Mouse (Mus musculus) cerebellum, adult 2 months (tissue): Measurements from ENCODE around the gene Isg20l2. TPM values are rescaled to one million over a fixed set of nuclear protein-coding genes. Genes with fewer than 3 reads are reported as not detected.
A peak's percentile ranks its signal among the peaks of the same experiment; 100 is the strongest.

ENCODE experiments used
- DNase-seq, 2 experiments: peaks; one replicate each; pipeline ENCODE4 v3.0.0; 2021
- H3K27ac ChIP-seq: fragments of 200-500 bp; 2 replicates; pipeline ENCODE4 v1.5.1; 2012; ENCODE audit warnings: low read length, control low read depth, inconsistent platforms; ENCODE audit not compliant: insufficient read depth
- H3K27me3 ChIP-seq: fragments of 200-500 bp; 2 replicates; pipeline ENCODE4 v1.6.1; 2012; ENCODE audit warnings: inconsistent platforms, mild to moderate bottlenecking, low read length, moderate library complexity; ENCODE audit not compliant: control insufficient read depth, insufficient read depth
- H3K4me1 ChIP-seq: fragments of 200-500 bp; 2 replicates; pipeline ENCODE4 v1.6.1; 2011; ENCODE audit warnings: low read length; ENCODE audit not compliant: control insufficient read depth, insufficient read depth
- H3K4me3 ChIP-seq: fragments of 200-500 bp; replicated peaks from 2 replicates; pipeline ENCODE3; 2011; ENCODE audit warnings: mild to moderate bottlenecking, low read depth, low read length, control low read depth; ENCODE audit not compliant: insufficient read depth
- CTCF ChIP-seq: fragments of 200-500 bp; IDR thresholded peaks from 2 replicates; pipeline ENCODE4 v1.5.1; 2011; ENCODE audit warnings: low read depth, mild to moderate bottlenecking, control low read depth, low read length, moderate library complexity, borderline replicate concordance; ENCODE audit not compliant: insufficient read depth
- POLR2A ChIP-seq: fragments of 200-500 bp; IDR thresholded peaks from 2 replicates; pipeline ENCODE4 v1.6.1; 2011; ENCODE audit warnings: low read length, control low read depth, borderline replicate concordance; ENCODE audit not compliant: insufficient read depth
- WGBS: fragments of 180-500 bp; shearing (Covaris S2); methylation state at CpG from one replicate; pipeline ENCODE4 v1.1.7; 2018; 5-methylcytosine and 5-hydroxymethylcytosine counted together
- polyA plus RNA-seq: library from polyadenylated mRNA; depleted of rRNA; stranded (reverse); fragments of >200 nt; gene quantifications from 2 replicates; pipeline ENCODE4 v1.2.3, GENCODE M21; 2012

Isg20l2 gene
- polyA plus RNA-seq, 1 experiment = 15.2 TPM

GRCm38 (mm10) chr3:87951946-87952345, 21.8 kb downstream of the Isg20l2 start:
- Histone ChIP-seq H3K27me3 (peaks cover 7% of the 10 kb centered on the region; the same call in 1 of the 2 replicates), H3K4me3 (no peak overlapping the region), H3K27ac (no peak overlapping the region), H3K4me1 (no peaks in the 10 kb centered on the region)
- no peak for DNase-seq
- TF ChIP-seq CTCF = no peak
- TF ChIP-seq POLR2A = no peak
- WGBS = 26% methylated on average over 12 of the region's 12 CpGs

GRCm38 (mm10) chr3:87952440-87952839, 22.3 kb downstream of the Isg20l2 start:
- no peak for DNase-seq
- H3K27ac ChIP-seq = no peak overlapping the region
- H3K4me3 ChIP-seq = no peak overlapping the region
- TF ChIP-seq POLR2A = no peak
- TF ChIP-seq CTCF = no peak
- H3K27me3 ChIP-seq = peaks cover 7% of the 10 kb centered on the region; the same call in 1 of the 2 replicates
- WGBS = 12% methylated on average over 5 of the region's 5 CpGs
- H3K4me1 ChIP-seq = no peaks in the 10 kb centered on the region

GRCm38 (mm10) chr3:87958056-87958455, 27.9 kb downstream of the Isg20l2 start:
- WGBS = 11% methylated on average over 1 of the region's 1 CpGs
- H3K4me3 ChIP-seq = no peak overlapping the region
- TF ChIP-seq CTCF (no peak), POLR2A (no peak)
- H3K27me3 ChIP-seq = peaks cover 1% of the 10 kb centered on the region; the same call in 1 of the 2 replicates
- no peak for DNase-seq
- H3K27ac ChIP-seq = no peak overlapping the region
- no peaks in the 10 kb centered on the region for H3K4me1 ChIP-seq

GRCm38 (mm10) chr3:87958476-87958875, 28.4 kb downstream of the Isg20l2 start:
- Histone ChIP-seq H3K4me1 (no peaks in the 10 kb centered on the region), H3K4me3 (no peak overlapping the region), H3K27me3 (0 out of 2 replicates have a peak, but pooled peaks cover 1% of the 10 kb centered on the region), H3K27ac (no peak overlapping the region)
- 35% methylated on average over 4 of the region's 4 CpGs for WGBS
- TF ChIP-seq CTCF (no peak), POLR2A (no peak)
- DNase-seq = no peak

- no peak overlapping the region for H3K4me3 ChIP-seq
These were observed 28.9 kb downstream of the Isg20l2 start for GRCm38 (mm10) chr3:87958967-87959366.

GRCm38 (mm10) chr3:87959371-87959770, 29.3 kb downstream of the Isg20l2 start:
- 73% methylated on average over 7 of the region's 7 CpGs for WGBS
- DNase-seq = no peak
- Histone ChIP-seq H3K4me3 (no peak overlapping the region), H3K27ac (no peak overlapping the region), H3K4me1 (no peaks in the 10 kb centered on the region), H3K27me3 (0 out of 2 replicates have a peak, but pooled peaks cover 1% of the 10 kb centered on the region)
- TF ChIP-seq POLR2A = no peak
- no peak for TF ChIP-seq CTCF

More at GRCm38 (mm10) chr3:87958967-87959366, 28.9 kb downstream of the Isg20l2 start:
- H3K27me3 ChIP-seq = 0 out of 2 replicates have a peak, but pooled peaks cover 1% of the 10 kb centered on the region
- WGBS = 46% methylated on average over 1 of the region's 1 CpGs
- H3K4me1 ChIP-seq = no peaks in the 10 kb centered on the region
- H3K27ac ChIP-seq = no peak overlapping the region
- DNase-seq = no peak
- no peak for TF ChIP-seq POLR2A
- TF ChIP-seq CTCF = no peak

- TF ChIP-seq POLR2A = no peak
- TF ChIP-seq CTCF = no peak
- 22% methylated on average over 10 of the region's 10 CpGs for WGBS
- Histone ChIP-seq H3K27me3 (0 out of 2 replicates have a peak, but pooled peaks cover 1% of the 10 kb centered on the region), H3K27ac (no peak overlapping the region), H3K4me3 (no peak overlapping the region), H3K4me1 (no peaks in the 10 kb centered on the region)
- no peak for DNase-seq
These were observed 30.1 kb downstream of the Isg20l2 start for GRCm38 (mm10) chr3:87960191-87960585.

- Histone ChIP-seq H3K4me1 (no peaks in the 10 kb centered on the region), H3K27me3 (0 out of 2 replicates have a peak, but pooled peaks cover 1% of the 10 kb centered on the region), H3K27ac (no peak overlapping the region), H3K4me3 (peak overlapping the region; percentile 40)
- TF ChIP-seq CTCF (peak; percentile 82), POLR2A (no peak)
- under 1% methylated on average over 27 of the region's 27 CpGs for WGBS
- peak; percentile 67 to 76 for DNase-seq
These were observed 30.6 kb downstream of the Isg20l2 start for GRCm38 (mm10) chr3:87960586-87961191.
